Comparison of ENCODE assay signal across 10 mouse cellular contexts in the genomic region with DNA sequence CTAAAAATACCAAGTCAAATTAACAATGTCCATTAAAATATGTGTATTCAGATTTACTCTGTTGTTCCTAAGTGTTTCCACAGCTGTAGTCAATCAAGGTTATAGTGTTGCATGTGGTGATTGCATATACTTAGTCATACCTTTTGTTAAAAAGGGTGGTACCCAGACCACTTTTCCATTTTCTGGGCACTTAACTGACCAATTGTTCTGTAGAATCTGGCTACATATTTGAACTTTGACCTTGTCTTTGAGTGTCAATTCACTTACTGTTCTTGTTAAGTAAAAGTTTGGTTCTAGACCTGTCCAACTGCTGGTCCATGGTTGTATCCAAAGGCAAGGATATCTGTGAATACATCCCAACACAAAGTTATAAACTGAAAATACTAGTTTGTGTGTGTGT. TPM values are rescaled to one million over a fixed set of nuclear protein-coding genes. Genes with fewer than 3 reads are reported as not detected.
A peak's percentile ranks its signal among the peaks of the same experiment; 100 is the strongest.
DNase-seq lines count a peak whose midpoint lies in the region; ATAC-seq and TF ChIP-seq lines count a peak whose summit lies in the region.
"Had no signal": no experiment of that assay in that cellular context is flagged by ENCODE, and none has a peak within 500 bp of the region (broad histone marks: within the 10 kb centered on the region; RNA-seq: fewer than 3 reads in every experiment).

No protein-coding gene starts in this region.

- no peak overlapping the region for H3K27ac ChIP-seq in hindbrain, embryonic 13.5 days
- no peak overlapping the region for H3K27ac ChIP-seq in hindbrain, embryonic 11.5 days (ENCODE audit: low read depth, low read length)
- no peak overlapping the region for H3K27ac ChIP-seq in embryonic facial prominence, embryonic 15.5 days (replicated peaks)
- H3K27ac ChIP-seq in liver, postnatal 0 days (ENCODE audit: low read depth): no peak overlapping the region
- H3K27ac ChIP-seq: limb, embryonic 15.5 days had no signal

- no peak for TF ChIP-seq CTCF in liver, postnatal 0 days (IDR thresholded peaks at IDR 0.05; ENCODE audit: low read depth)

- H3K9ac ChIP-seq in hindbrain, embryonic 13.5 days: no peak overlapping the region
- no peak overlapping the region for H3K9ac ChIP-seq in hindbrain, embryonic 11.5 days (ENCODE audit: low read depth, low read length)
- no peak overlapping the region for H3K9ac ChIP-seq in embryonic facial prominence, embryonic 15.5 days
- peak overlapping the region; percentile 7 for H3K9ac ChIP-seq in liver, postnatal 0 days (replicated peaks)
- H3K9ac ChIP-seq: limb, embryonic 15.5 days had no signal

- no peaks in the 10 kb centered on the region for H3K9me3 ChIP-seq in hindbrain, embryonic 13.5 days
- no peaks in the 10 kb centered on the region for H3K9me3 ChIP-seq in hindbrain, embryonic 11.5 days (ENCODE audit: control insufficient read depth, low read length)
- no peaks in the 10 kb centered on the region for H3K9me3 ChIP-seq in embryonic facial prominence, embryonic 15.5 days (replicated peaks)
- no peaks in the 10 kb centered on the region for H3K9me3 ChIP-seq in liver, postnatal 0 days (ENCODE audit: low read length)
- H3K9me3 ChIP-seq: limb, embryonic 15.5 days had no signal

- no peaks in the 10 kb centered on the region for H3K27me3 ChIP-seq in hindbrain, embryonic 13.5 days
- no peaks in the 10 kb centered on the region for H3K27me3 ChIP-seq in hindbrain, embryonic 11.5 days (ENCODE audit: control insufficient read depth, insufficient read depth, low read length)
- no peaks in the 10 kb centered on the region for H3K27me3 ChIP-seq in embryonic facial prominence, embryonic 15.5 days
- H3K27me3 ChIP-seq in liver, postnatal 0 days (ENCODE audit: insufficient read depth, low read length): no peaks in the 10 kb centered on the region
- H3K27me3 ChIP-seq: limb, embryonic 15.5 days had no signal

- ATAC-seq in hindbrain, embryonic 13.5 days (ENCODE audit: low FRiP score): no peak
- ATAC-seq in hindbrain, embryonic 11.5 days (ENCODE audit: low FRiP score): no peak
- ATAC-seq in embryonic facial prominence, embryonic 15.5 days (ENCODE audit: insufficient number of reproducible peaks, low FRiP score, low TSS enrichment, low read depth): no peak
- no peak for ATAC-seq in liver, postnatal 0 days

- H3K36me3 ChIP-seq in hindbrain, embryonic 13.5 days: no peaks in the 10 kb centered on the region
- H3K36me3 ChIP-seq in hindbrain, embryonic 11.5 days (ENCODE audit: control insufficient read depth, insufficient read depth, low read length): no peaks in the 10 kb centered on the region
- H3K36me3 ChIP-seq in embryonic facial prominence, embryonic 15.5 days: no peaks in the 10 kb centered on the region
- H3K36me3 ChIP-seq in liver, postnatal 0 days (replicated peaks; ENCODE audit: insufficient read depth, low read length): peaks cover 4% of the 10 kb centered on the region; the same call in 1 of the 2 replicates
- H3K36me3 ChIP-seq: limb, embryonic 15.5 days had no signal

- peaks cover 19% of the 10 kb centered on the region for H3K4me1 ChIP-seq in hindbrain, embryonic 13.5 days (replicated peaks)
- H3K4me1 ChIP-seq in hindbrain, embryonic 11.5 days (replicated peaks; ENCODE audit: control insufficient read depth, insufficient read depth, low read length): no peaks in the 10 kb centered on the region; the same call in 1 of the 2 replicates
- H3K4me1 ChIP-seq in embryonic facial prominence, embryonic 15.5 days: peaks cover 17% of the 10 kb centered on the region
- peaks cover 5% of the 10 kb centered on the region for H3K4me1 ChIP-seq in liver, postnatal 0 days (ENCODE audit: insufficient read depth)

- no peak overlapping the region for H3K4me3 ChIP-seq in hindbrain, embryonic 13.5 days
- no peak overlapping the region for H3K4me3 ChIP-seq in hindbrain, embryonic 11.5 days (ENCODE audit: low read depth, low read length)
- H3K4me3 ChIP-seq in embryonic facial prominence, embryonic 15.5 days (replicated peaks): no peak overlapping the region
- 0 out of 2 replicates have a peak overlapping the region, but pooled peaks have one; percentile 6 for H3K4me3 ChIP-seq in liver, postnatal 0 days (ENCODE audit: low read depth, low read length)
- H3K4me3 ChIP-seq: limb, embryonic 15.5 days had no signal

- DNase-seq in hindbrain, embryonic 11.5 days (ENCODE audit: low spot score): no peak
- peak; percentile 66 for DNase-seq in ES-CJ7 (ENCODE audit: low read depth, low spot score)
- no peak for DNase-seq in liver, postnatal 0 days
- DNase-seq in spleen, postnatal 10 days (ENCODE audit: low spot score in 2 of 2): no peak
- no peak for DNase-seq in gastrocnemius, postnatal 14 days
- DNase-seq: adrenal gland, adult 8-10 months; right cerebral cortex, adult 18-20 months had no signal

- H3K4me2 ChIP-seq in hindbrain, embryonic 13.5 days: peak overlapping the region; percentile 11
- H3K4me2 ChIP-seq in hindbrain, embryonic 11.5 days (replicated peaks; ENCODE audit: low read depth, low read length): no peak overlapping the region
- 0 out of 2 replicates have a peak overlapping the region, but pooled peaks have one; percentile 10 for H3K4me2 ChIP-seq in embryonic facial prominence, embryonic 15.5 days (replicated peaks)
- H3K4me2 ChIP-seq in liver, postnatal 0 days (ENCODE audit: low read depth, low read length): peak overlapping the region; percentile 49
- H3K4me2 ChIP-seq: limb, embryonic 15.5 days had no signal

- intact Hi-C loops in gastrocnemius, postnatal 14 days (cut with DNase I; ENCODE audit: low total_unique reads): no loop called here

- no peak for TF ChIP-seq EP300 in liver, postnatal 0 days (IDR thresholded peaks at IDR 0.05; ENCODE audit: low read depth)

RNA-seq across cellular contexts. Expression of gene Zbtb44, which starts 2.1 kb away (rescaled TPM):
- 4.1 and 4.8 TPM in 2 replicates for polyA plus RNA-seq in hindbrain, embryonic 13.5 days (2015; fragmentation: Nextera tagmentation; extraction: Ambion mirVana)
- polyA plus RNA-seq in hindbrain, embryonic 11.5 days (2014; fragmentation: Nextera tagmentation; extraction: Ambion mirVana): 5.4 and 9.2 TPM in 2 replicates
- polyA plus RNA-seq in embryonic facial prominence, embryonic 15.5 days (2015; fragmentation: Nextera tagmentation; extraction: Ambion mirVana): 7.6 and 8.3 TPM in 2 replicates
- 4.9 and 6.7 TPM in 2 replicates for polyA plus RNA-seq in liver, postnatal 0 days (2015; fragmentation: Nextera tagmentation; extraction: Ambion mirVana)
- 10 to 100 TPM; 33.4 to 38.0 TPM for total RNA-seq in gastrocnemius, postnatal 14 days (2021)
